Mouse (Mus musculus): ENCODE results near the gene Trpv1.
A peak's percentile ranks its signal among the peaks of the same experiment; 100 is the strongest.

Trpv1 gene

DNA sequence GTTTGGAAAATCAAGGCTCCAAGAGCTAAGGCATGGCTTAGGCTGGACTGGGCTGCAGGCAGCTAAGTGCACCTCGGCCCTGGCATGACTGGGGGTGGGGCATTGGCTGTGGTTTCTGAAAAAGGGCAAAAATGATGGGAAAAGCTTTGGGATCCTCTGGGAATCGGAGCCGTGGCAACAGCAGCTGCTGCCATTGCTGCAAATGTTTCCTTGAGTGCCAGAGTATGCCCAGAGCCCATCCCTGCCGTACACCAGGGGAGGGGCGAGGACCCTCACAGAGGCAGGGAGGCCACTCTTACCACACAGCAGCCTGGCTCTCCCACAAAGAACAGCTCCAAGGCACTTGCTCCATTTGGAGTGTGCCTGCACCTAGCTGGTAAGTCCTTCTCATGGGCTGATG lies at the start of gene Trpv1:
Gene Trpv1, plus strand, starts transcription at position 301 of the 400 bp plus-strand sequence.
- no peak for DNase-seq (ENCODE audit: low spot score)

DNA sequence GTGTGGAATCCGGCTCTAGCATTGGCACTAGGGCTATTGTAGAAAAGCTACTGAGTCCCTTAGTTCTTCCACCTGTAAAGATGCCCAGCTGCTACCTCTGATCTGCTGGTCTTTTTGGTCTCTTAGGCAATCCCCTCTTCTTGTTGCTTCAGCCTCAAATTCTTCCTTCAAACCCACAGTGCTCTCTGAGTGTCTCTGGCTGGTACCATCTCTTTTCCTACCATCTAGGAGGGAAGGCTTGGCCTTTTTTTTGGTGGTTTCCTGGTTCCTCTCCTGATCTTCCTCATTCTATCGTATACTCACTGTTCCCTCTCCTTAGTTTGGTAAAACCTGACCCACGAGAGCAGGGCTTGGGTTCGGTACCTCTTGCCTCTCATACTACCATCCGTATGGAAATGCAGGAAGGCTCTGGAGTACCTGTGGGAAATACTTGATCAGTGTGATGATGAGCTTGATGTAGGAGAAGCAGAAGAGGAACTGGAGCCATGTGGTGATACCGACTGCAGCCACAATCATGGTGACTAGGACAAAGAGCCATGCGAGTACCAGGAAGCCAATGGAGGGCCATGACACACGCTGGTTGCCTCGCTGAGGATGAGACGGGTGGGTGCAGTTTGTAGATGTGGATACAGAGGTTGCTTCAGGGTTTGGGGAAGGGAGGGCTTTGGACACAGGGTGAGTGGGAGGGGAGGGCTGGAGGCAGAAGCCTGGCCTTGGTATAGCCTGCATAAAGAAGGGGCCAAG lies 48.0 kb upstream of the Trpv1 start:
- no peak for DNase-seq (ENCODE audit: low spot score)

DNA sequence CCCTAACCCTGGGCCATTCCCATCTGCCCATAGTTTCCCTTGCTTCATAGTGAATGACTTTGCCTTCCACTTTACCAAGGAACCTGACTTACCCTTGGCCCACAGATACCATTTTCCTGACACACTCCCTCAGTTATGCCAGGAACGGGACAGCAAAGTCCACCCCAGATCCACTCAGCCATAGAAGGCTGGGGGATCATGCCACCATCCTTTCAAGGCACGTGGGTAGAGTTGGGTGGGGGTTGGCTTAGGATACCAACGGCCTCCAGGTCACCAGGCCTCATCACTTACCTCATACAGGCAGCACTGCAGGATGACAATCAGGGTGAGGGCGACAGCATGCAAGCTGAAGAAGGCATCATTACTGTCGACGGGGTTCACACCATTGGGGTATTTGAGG lies 46.9 kb upstream of the Trpv1 start:
- DNase-seq (ENCODE audit: low spot score): no peak

DNA sequence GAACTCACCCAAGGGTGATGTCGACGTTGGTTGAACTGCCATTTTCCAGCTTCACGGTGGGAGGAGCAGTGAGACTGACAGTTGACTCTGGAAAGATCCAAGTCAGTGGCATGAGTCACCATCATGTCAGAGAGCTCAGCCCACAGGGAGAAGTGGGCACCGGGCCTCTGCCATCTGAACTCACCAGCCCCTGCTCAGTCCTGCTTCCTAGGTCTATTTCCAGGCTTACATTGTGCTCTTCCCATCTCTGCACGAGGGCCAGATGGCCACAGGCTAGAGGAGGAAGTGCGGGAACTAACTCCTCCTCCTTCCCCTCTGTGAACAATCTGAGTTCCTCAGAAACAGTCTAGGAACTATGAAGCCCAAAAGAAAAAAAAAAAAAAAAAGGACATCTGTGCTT lies 41.0 kb upstream of the Trpv1 start:
- no peak for DNase-seq (ENCODE audit: low spot score)

DNA sequence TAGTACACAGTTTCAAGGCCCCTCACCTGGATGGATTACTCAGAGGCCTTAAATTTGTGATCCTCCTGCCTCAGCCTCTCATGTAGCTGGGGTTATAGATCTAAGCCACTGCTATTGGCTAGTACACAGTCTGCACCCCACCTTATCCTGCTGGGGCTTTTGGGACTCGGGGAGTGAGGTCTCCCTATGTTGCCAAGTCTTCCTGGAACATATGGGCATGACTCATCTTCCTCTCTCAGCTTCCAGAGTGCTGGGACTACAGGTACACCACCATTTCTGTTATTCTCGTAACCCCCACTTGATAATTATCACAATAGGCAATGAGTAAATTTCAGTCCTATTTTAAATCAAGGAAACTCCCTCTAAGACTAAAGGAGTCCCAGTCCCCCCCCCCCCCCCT lies 39.6 kb upstream of the Trpv1 start:
- DNase-seq (ENCODE audit: low spot score): no peak

DNA sequence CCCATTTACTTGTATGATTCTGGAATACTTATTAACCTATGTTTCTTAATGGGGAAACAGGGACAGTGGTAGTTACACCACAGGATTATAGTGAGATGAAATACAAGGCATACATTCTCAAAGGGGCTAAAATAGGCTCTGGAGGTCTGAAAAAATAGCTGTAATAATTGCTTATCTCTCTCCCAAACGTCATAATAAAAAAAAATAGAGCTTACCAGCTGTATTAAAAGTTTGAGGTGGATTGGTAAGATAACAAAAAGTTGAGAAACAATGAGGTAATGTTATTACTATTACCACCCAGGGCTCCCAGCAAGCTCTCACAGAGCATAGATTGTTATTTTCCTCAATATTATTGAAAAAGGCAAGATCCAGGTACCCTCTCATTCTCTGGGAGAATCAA lies 35.9 kb upstream of the Trpv1 start:
- no peak for DNase-seq (ENCODE audit: low spot score)

DNA sequence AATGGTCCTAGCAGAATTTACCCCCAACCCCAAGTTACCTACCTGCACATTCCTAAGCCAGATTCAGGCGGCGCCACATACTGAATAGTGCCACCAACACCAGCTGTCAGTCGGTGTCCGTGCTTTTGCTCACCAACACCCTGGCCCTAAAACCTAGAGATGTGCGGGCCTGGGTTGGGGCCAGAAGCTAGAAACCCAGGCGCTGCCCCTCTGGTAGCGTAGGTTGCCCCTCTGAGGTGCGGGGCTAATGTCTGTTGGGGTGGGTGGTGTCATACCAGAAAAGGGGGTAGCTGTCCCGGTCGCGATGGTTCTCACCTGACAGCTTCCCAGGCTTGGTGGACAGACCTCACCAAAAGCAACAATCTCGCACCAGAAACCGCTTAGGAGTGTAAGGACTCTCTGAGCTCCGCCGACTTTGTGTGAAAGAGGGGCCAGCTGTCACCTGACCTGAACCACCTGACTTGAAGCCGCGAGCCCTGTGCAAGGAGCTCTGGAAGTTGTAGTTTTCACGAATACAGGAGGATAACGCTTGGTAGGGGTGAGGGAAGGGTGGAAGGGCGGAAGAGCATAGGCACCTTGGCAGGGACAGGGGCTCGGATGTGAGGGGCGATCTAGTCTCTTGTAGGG lies 35.4 kb upstream of the Trpv1 start, which contains the start of gene Ctns:
Gene Ctns, minus strand, starts transcription at position 440 of the 627 bp plus-strand sequence.
- no peak for DNase-seq (ENCODE audit: low spot score)

DNA sequence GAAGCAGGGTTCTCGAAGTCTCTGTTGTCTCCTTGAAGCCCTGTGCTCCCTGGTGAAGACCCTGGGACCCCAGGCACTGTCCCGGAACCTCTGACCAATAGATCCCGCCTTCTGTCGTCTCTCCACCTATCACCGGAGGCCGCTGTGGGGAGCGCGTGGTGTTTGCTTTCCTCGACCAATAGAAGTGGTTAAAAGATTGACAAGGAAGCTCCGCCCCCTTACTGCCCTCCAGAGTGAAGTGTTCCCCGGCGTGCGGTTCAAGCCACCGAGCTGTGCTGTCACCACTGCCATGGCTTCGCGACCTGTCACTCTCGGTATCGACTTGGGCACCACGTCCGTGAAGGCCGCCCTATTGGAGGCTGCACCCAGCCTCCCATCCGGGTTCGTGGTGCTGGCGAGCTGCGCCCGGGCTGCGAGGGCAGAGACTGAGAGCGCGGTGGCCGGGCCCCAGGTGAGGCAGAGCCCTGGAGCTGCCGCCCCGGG lies 34.8 kb upstream of the Trpv1 start, which contains the start of gene Shpk:
Gene Shpk, plus strand, starts transcription at position 231 of the 483 bp plus-strand sequence.
- peak; percentile 83 for DNase-seq (ENCODE audit: low spot score)

DNA sequence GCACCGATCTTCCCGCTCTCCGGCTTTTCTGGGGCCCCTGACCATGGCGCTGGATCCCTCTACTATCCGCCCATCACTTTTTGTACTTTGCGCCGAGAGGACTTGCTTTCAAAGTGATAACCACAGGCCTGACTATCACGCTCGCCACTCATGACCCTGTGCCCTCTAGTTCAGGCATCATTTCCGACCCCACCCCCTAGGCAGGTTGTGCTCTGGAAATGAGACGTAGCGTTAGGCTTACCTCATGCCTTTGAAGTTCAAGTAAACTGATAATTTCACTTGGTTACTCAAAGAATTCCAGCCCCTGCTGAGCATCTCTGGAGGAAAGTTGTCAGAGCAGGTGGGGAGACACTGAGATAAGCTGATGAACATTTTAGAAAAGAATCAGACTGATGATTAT lies 34.2 kb upstream of the Trpv1 start:
- DNase-seq (ENCODE audit: low spot score): no peak

DNA sequence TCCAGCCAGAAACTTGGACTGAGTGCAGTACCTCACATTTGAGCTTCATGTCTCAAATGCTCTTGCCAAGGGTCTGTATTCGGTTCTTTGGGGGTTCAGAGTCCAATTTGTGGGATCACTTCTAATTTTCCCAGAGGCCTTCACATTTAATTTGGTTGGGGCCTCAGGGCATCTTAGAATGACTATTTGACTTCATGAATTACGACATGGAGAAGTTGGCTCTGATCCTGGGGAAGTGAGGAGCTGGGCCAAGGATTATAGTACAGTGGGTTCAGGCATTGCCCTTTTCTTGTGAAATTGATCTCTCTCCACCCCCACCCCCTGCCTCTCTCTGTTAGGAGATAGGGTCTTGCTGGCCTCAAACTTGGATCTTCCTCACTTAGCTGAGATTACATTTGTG lies 33.1 kb upstream of the Trpv1 start:
- no peak for DNase-seq (ENCODE audit: low spot score)

DNA sequence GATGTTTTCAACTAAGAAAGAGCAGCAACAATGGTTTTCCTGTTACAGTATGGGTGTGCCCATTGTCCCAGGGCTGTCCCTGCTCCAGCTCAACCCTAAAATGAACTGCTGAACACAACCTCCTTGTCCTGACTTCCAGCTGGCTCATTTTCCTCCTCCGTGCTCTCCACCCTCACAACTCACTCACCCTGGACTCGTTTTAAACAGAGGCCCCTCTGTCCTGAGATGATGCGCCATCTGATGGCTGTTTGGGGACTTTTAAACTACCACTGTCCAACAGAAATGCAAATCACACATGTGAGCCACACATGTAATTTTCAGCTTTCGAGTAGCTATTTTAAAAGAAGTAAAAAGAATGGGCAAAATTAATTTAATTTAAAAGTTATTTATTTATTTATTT lies 32.5 kb upstream of the Trpv1 start:
- no peak for DNase-seq (ENCODE audit: low spot score)

DNA sequence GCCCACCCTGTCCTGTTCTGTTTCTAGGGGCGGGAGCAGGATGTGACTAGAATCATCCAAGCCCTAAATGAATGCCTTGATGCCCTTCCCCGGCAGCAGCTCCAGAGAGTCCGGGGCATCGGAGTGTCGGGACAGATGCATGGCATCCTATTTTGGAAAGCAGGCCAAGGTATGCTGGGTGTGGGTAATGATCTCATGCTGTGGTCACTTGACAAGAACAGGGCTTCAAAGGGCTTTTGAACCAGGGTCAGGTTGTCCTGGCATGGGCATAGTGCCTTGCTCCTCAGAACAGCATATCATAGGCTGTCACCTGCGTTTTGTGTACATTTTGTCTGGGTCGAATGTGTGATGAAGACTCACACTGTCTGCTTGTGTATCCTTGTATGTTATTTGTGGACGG lies 30.2 kb upstream of the Trpv1 start:
- DNase-seq (ENCODE audit: low spot score): no peak

DNA sequence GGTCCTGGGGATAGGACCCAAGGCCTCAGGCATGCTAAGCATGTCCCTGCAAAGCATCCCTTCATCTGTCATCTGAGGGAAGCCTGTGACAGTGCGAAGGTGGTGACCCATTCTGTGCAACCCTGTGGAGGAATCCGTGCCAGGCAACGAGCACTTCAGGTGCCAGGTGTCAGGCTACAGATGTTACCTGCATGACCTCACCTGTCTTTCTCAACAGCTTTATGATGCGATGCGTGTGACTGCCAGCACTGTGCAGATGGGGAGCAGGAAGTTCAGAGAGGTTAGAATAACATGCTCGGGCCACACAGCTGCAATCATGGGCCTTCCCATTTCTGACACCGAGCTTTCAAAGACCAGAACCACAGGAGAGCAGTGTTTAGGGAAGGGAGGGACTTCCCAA lies 28.9 kb upstream of the Trpv1 start:
- no peak for DNase-seq (ENCODE audit: low spot score)

DNA sequence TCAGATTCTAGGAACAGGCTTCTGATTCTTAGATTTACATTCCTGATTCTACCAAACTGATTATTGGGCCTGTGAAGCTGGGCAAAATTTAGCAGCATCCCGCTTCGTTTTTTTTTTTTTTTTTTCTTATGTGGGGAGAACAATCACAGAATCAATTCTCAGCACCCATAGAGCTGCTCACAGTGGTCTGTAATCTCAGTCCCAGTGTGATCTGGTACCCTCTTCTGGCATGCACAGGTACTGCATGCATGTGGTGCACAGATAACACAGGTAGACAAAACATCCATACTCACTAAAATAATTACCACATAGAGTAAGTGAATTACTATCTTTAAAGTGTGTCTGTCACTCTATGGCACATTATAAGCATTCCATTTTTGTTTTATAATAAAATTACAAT lies 26.5 kb upstream of the Trpv1 start:
- no peak for DNase-seq (ENCODE audit: low spot score)

DNA sequence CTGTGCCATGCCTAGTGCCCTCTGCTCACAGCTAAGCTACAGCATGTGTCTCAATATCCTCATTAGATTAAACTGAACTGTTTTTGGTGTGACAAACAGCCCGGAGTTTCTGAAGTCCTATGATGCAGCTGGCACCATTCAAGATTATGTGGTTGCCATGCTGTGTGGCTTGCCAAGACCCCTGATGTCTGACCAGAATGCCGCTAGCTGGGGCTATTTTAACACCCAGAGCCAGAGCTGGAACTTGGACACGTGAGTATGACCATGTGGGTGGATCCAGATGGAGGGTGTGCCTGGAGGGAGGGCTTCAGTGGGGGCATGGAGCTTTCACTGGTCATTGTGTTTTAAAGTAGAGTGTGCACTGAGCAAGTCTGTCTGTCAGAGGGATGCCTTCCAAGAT lies 20.1 kb upstream of the Trpv1 start:
- no peak for DNase-seq (ENCODE audit: low spot score)

DNA sequence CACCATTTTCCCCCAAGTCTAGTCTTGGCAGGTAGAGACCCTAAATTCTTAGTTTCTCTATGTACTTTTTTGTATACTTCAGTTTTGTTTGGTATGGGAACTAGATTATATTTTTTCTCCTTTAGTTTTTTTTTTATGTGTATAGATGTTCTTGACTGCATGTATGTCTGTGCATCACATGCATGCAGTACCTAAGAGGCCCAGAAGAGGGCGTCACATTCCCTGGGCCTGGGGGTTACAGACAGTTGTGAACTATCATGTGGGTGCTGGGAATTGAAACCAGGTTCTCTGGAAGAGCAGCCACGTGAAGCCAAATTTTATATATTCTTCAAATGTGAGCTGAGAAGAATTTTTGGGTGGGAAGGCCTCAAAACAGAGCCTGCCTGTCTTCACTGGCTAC lies 14.4 kb upstream of the Trpv1 start:
- DNase-seq (ENCODE audit: low spot score): no peak

DNA sequence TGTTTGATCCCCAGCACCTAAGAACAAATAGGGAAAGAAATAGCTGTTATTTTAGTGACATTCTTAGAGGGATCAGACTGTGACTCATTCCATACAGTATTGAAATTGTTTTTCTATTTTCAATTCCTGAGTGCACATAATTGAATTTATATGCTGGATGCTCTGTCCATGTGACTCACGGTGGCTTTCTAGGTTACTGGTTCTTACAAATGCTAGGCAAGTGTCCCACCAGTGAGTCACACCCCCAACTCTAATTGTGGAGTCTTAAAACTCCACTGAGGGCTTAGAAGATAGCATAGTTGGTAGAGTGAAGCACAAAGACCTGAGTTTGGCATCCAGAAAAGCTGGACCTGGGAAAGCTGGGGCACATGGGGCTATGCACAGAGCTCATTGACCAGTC lies 13.4 kb upstream of the Trpv1 start:
- DNase-seq (ENCODE audit: low spot score): no peak

DNA sequence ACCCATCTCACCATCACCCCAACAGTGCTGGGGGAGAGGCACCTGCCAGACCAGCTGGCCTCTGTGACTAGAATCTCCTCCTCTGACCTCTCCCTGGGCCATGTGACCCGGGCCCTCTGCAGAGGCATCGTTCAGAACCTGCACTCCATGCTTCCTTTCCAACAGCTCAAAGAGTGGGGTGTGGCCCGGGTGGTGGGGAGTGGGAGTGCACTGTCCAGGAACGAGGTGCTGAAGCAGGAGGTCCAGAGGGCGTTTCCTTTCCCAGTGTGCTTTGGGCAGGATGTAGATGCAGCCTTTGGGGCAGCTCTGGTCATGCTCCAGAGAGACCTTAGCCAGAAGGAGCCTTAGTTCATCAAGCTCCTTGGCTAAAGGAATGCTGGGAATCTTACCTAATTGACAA lies 11.2 kb upstream of the Trpv1 start:
- DNase-seq (ENCODE audit: low spot score): no peak

DNA sequence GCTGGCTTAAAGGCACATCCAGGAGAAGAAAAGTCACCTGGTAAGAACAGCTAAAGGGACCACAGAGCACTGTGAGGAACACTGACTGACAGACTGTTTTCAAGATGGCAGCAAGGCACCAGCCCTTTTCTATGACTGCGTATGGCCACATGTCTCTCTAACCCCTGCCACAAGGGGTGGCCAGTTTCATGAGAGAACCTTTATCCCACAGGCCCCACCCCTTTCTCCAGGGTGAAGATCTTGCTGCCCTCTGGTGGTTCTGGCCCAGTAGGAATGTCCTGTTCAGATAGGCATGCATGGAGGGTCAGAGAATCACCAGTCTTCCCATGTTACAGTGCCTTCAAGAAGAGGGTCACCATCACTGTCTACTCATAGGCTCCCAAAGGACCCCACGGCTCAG lies 10.1 kb upstream of the Trpv1 start:
- DNase-seq (ENCODE audit: low spot score): no peak

DNA sequence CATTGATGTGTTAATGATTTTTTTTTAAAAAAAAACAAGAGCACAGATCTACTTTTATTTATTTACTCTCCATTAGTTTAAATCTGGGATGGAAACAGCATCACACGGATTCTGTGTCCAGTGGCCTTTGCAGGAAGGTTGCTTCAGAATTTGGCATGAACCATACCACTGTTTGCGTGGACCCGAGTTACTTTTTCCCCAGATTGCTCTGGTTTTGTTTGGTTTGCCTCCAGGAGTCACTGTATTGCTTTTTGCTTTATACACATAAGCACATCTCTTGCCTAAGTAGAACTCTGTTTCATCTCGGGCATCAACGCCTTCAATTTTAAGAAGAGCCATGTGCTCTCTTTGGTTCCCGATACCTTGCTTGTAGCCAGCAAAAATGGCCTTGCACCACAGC lies 8.2 kb upstream of the Trpv1 start:
- no peak for DNase-seq (ENCODE audit: low spot score)

DNA sequence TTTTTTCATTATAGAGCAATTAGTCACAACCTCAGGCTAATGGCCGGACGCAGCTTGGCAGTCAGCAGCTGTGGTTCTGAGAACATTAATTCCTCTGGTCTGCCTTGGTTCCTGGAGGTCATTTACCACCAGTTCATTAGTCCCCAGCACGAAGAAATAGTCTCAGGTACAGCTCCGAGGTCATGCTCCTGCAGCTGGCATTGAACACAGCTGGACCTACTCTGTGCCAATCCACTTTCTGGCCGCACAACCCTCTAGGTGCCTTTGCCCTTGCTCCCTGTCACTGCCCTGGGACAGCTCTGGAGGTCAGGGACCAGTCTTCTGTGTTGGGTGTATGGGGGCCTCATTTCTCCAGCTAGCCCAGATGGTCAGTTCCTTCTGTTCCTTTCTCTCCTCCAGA lies 5.2 kb upstream of the Trpv1 start:
- DNase-seq (ENCODE audit: low spot score): no peak

DNA sequence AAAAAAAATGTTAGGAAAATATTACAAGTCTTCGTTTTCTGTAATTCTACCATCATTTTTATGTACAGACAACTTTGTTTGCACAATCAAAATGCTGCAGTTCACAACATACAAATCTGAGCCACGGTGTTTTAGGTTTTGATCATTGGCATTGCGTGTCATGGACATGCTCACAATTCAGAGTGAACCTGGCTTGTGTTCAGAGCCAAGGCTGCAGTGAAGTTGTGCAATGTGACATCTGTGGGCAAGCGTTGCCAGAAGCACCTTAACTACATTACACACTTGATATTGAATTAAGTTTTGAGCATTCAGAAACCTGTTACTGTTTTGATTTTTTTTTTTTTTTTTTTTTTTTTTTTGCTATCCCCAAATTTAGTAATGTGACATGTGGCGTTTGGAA lies 4.0 kb upstream of the Trpv1 start:
- no peak for DNase-seq (ENCODE audit: low spot score)

DNA sequence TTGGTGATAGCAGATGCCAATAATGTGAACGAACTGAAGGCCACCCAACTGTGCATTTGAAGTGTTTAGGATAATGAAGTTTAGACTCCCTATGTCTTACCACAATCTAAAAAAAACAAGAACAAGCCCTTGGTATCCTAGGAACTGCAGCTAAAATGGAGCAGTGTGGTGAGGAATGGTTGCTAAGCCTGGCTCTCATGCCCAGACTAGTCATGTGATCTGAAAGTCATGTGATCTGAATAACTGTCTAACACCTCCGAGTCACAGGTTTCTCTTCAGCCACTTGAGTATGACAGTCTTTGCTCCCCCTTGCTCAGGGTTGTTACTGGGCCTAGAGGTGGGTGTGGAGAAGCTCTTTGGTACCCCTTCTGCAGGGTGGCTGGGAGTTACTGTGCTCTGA lies 1.6 kb upstream of the Trpv1 start:
- DNase-seq (ENCODE audit: low spot score): no peak
